Mouse (Mus musculus) CH12.LX (cell line): ENCODE measurements at regions not wholly inside any gene's neighbourhood (a gene's known extent, or its start where the extent isn't known, plus 50 kb on each side); places are given as distances from the start of the nearest gene placed in this dataset.

Experiments used
- DNase-seq: peaks from one replicate; pipeline ENCODE4 v3.0.0-alpha.2; 2013; ENCODE audit errors: extremely low read depth
- H3K27ac ChIP-seq: 2 replicates; pipeline ENCODE4 v1.5.1; 2012; ENCODE audit warnings: low read depth, mild to moderate bottlenecking, control low read depth, moderate library complexity; ENCODE audit not compliant: insufficient read depth
- H3K27me3 ChIP-seq: replicated peaks from 2 replicates; pipeline ENCODE3; 2012; ENCODE audit warnings: inconsistent platforms
- H3K36me3 ChIP-seq, 2 experiments: replicated peaks in 1 of 2; 2 replicates each; pipeline versions ENCODE3 to v1.6.1; 2012; ENCODE audit warnings: inconsistent platforms in 1 of 2, low read length in 1 of 2, mild to moderate bottlenecking in 1 of 2, mixed read lengths in 1 of 2, moderate library complexity in 1 of 2; ENCODE audit not compliant: control insufficient read depth in 1 of 2, insufficient read depth in 1 of 2
- H3K4me1 ChIP-seq, 2 experiments: 2 replicates each; pipeline ENCODE4 v1.6.1; 2012; ENCODE audit warnings: inconsistent platforms in 1 of 2, moderate library complexity in 1 of 2; ENCODE audit not compliant: insufficient read depth in 2 of 2, control insufficient read depth in 1 of 2
- H3K4me2 ChIP-seq: 2 replicates; pipeline ENCODE4 v1.6.1; 2012; ENCODE audit warnings: low read depth, mild to moderate bottlenecking, control low read depth; ENCODE audit not compliant: poor library complexity, insufficient read depth, severe bottlenecking
- H3K4me3 ChIP-seq, 3 experiments: fragments of 150-350 bp in 1 of 3; sonication (generic) in 1 of 3; replicated peaks in 1 of 3; 2 replicates each; pipeline versions ENCODE3 to v1.5.1; 2011 to 2012; ENCODE audit warnings: low read depth in 2 of 3, low read length in 2 of 3, mild to moderate bottlenecking in 2 of 3, moderate library complexity in 2 of 3, control low read depth in 1 of 3, improper control_type of control experiment in 1 of 3, inconsistent platforms in 1 of 3, mixed read lengths in 1 of 3; ENCODE audit not compliant: poor library complexity in 1 of 3
- H3K79me2 ChIP-seq: replicated peaks from 2 replicates; pipeline ENCODE4 v1.6.1; 2012; ENCODE audit warnings: mild to moderate bottlenecking, moderate library complexity; ENCODE audit not compliant: control insufficient read depth, poor library complexity, insufficient read depth, severe bottlenecking; ENCODE audit errors: extremely low read depth
- H3K9ac ChIP-seq: 2 replicates; pipeline ENCODE4 v1.6.1; 2012; ENCODE audit warnings: low read depth, mild to moderate bottlenecking, control low read depth, moderate library complexity; ENCODE audit not compliant: insufficient read depth
- H3K9me3 ChIP-seq: replicated peaks from 2 replicates; pipeline ENCODE3; 2012; ENCODE audit warnings: low read length, inconsistent platforms, mixed read lengths
- CHD1 ChIP-seq: IDR thresholded peaks from 2 replicates; pipeline ENCODE4 v1.6.1; 2012; ENCODE audit warnings: low read depth, low read length, improper control_type of control experiment, inconsistent platforms
- CHD2 ChIP-seq: IDR thresholded peaks from 2 replicates; pipeline ENCODE4 v1.6.1; 2011; ENCODE audit warnings: low read length, improper control_type of control experiment
- CTCF ChIP-seq, 2 experiments: IDR thresholded peaks in 1 of 2; conservative IDR thresholded peaks in 1 of 2; 2 replicates each; pipeline ENCODE4 v1.5.1; 2011 to 2012; ENCODE audit warnings: low read depth in 2 of 2, low read length in 2 of 2, improper control_type of control experiment in 1 of 2, inconsistent platforms in 1 of 2, mild to moderate bottlenecking in 1 of 2, moderate library complexity in 1 of 2
- E2F4 ChIP-seq: IDR thresholded peaks from 2 replicates; pipeline ENCODE4 v1.6.1; 2011; ENCODE audit warnings: low read depth, low read length, improper control_type of control experiment; ENCODE audit not compliant: insufficient replicate concordance
- ETS1 ChIP-seq: conservative IDR thresholded peaks from 2 replicates; pipeline ENCODE4 v1.6.1; 2012; ENCODE audit warnings: low read depth, mild to moderate bottlenecking, inconsistent platforms, low read length, improper control_type of control experiment, moderate library complexity
- GABPA ChIP-seq: IDR thresholded peaks from 2 replicates; pipeline ENCODE4 v1.6.1; 2012; ENCODE audit warnings: low read depth, low read length, improper control_type of control experiment, inconsistent platforms; ENCODE audit not compliant: insufficient replicate concordance
- HCFC1 ChIP-seq: IDR thresholded peaks from 2 replicates; pipeline ENCODE4 v1.6.1; 2012; ENCODE audit warnings: low read depth, mild to moderate bottlenecking, inconsistent platforms, low read length, improper control_type of control experiment
- IRF4 ChIP-seq: IDR thresholded peaks from 2 replicates; pipeline ENCODE4 v1.6.1; 2014; ENCODE audit warnings: low read depth, mild to moderate bottlenecking, inconsistent platforms, low read length, improper control_type of control experiment
- JUN ChIP-seq: IDR thresholded peaks from 2 replicates; pipeline ENCODE4 v1.6.1; 2011; ENCODE audit warnings: low read depth, mild to moderate bottlenecking, low read length, improper control_type of control experiment, moderate library complexity; ENCODE audit not compliant: insufficient read depth
- MAFK ChIP-seq: IDR thresholded peaks from 2 replicates; pipeline ENCODE4 v1.6.1; 2011; ENCODE audit warnings: low read length, improper control_type of control experiment; ENCODE audit not compliant: insufficient replicate concordance
- MAX ChIP-seq: IDR thresholded peaks from 2 replicates; pipeline ENCODE4 v1.6.1; 2011; ENCODE audit warnings: low read length, improper control_type of control experiment
- MEF2A ChIP-seq: IDR thresholded peaks from 2 replicates; pipeline ENCODE4 v1.6.1; 2014; ENCODE audit warnings: low read depth, mild to moderate bottlenecking, inconsistent platforms, low read length, improper control_type of control experiment, borderline replicate concordance
- MXI1 ChIP-seq: IDR thresholded peaks from 2 replicates; pipeline ENCODE4 v1.6.1; 2011; ENCODE audit warnings: mild to moderate bottlenecking, low read depth, low read length, improper control_type of control experiment
- MYC ChIP-seq: IDR thresholded peaks from 2 replicates; pipeline ENCODE4 v1.6.1; 2011; ENCODE audit warnings: low read depth, mild to moderate bottlenecking, improper control_type of control experiment, low read length
- NELFE ChIP-seq: IDR thresholded peaks from 2 replicates; pipeline ENCODE4 v1.6.1; 2011; ENCODE audit warnings: low read depth, low read length, improper control_type of control experiment
- NRF1 ChIP-seq: IDR thresholded peaks from 2 replicates; pipeline ENCODE4 v1.6.1; 2014; ENCODE audit warnings: low read depth, mild to moderate bottlenecking, inconsistent platforms, low read length, improper control_type of control experiment, moderate library complexity
- PAX5 ChIP-seq: IDR thresholded peaks from 2 replicates; pipeline ENCODE4 v1.6.1; 2012; ENCODE audit warnings: low read length, inconsistent platforms, mixed read lengths
- POLR2A ChIP-seq: IDR thresholded peaks from 2 replicates; pipeline ENCODE4 v1.6.1; 2011; ENCODE audit warnings: low read depth, mild to moderate bottlenecking, improper control_type of control experiment, low read length
- SIN3A ChIP-seq: IDR thresholded peaks from 2 replicates; pipeline ENCODE4 v1.6.1; 2012; ENCODE audit warnings: low read length, improper control_type of control experiment, inconsistent platforms
- TCF12 ChIP-seq: IDR thresholded peaks from 2 replicates; pipeline ENCODE4 v1.6.1; 2014; ENCODE audit warnings: low read depth, mild to moderate bottlenecking, inconsistent platforms, low read length, improper control_type of control experiment
- USF2 ChIP-seq: conservative IDR thresholded peaks from 2 replicates; pipeline ENCODE4 v1.6.1; 2011; ENCODE audit warnings: low read depth, low read length, improper control_type of control experiment
- ZKSCAN1 ChIP-seq: IDR thresholded peaks from 2 replicates; pipeline ENCODE4 v1.6.1; 2012; ENCODE audit warnings: low read depth, inconsistent platforms, low read length, improper control_type of control experiment, borderline replicate concordance
- dilution Hi-C: fragments of 300-500 bp; cut with MboI; formaldehyde crosslinking; loops from 2 replicates; pipeline ENCODE4 v1.14.3; 2020; ENCODE audit warnings: low sequenced_read_pairs; ENCODE audit not compliant: extremely low pct_unique_long_range_greater_than_20kb, extremely low pct_ligation_motif_present
- in situ Hi-C: fragments of 300-500 bp; cut with MboI; formaldehyde crosslinking; loops from 3 replicates; pipeline ENCODE4 v1.14.3; 2019; ENCODE audit warnings: low sequenced_read_pairs, low pct_ligation_motif_present, low pct_unique_long_range_greater_than_20kb, mixed read lengths

- Histone ChIP-seq H3K27ac (no peak overlapping the region), H3K4me3 (no peak overlapping the region), H3K4me2 (no peak overlapping the region), H3K36me3 (no peaks in the 10 kb centered on the region), H3K27me3 (no peaks in the 10 kb centered on the region), H3K79me2 (no peaks in the 10 kb centered on the region), H3K9ac (no peak overlapping the region), H3K9me3 (no peaks in the 10 kb centered on the region), H3K4me1 (no peaks in the 10 kb centered on the region)
- TF ChIP-seq MAFK (no peak), JUN (no peak), CHD2 (no peak), NRF1 (no peak), MXI1 (no peak), MYC (no peak), USF2 (no peak), HCFC1 (no peak), CHD1 (no peak)
- dilution Hi-C loops: no loop called here
- DNase-seq: no peak
- in situ Hi-C loops: no loop called here
These were observed 246.3 kb upstream of the Xrcc4 start for GRCm38 (mm10) chr13:90335741-90336037.

GRCm38 (mm10) chr13:90334934-90335740, 245.7 kb upstream of the Xrcc4 start:
- H3K27me3 ChIP-seq: no peaks in the 10 kb centered on the region
- H3K79me2 ChIP-seq: no peaks in the 10 kb centered on the region
- TF ChIP-seq MEF2A (no peak), GABPA (no peak), CTCF (conservative IDR thresholded peaks at IDR 0.05 in 1 of 2, IDR thresholded peaks at IDR 0.05 in 1 of 2; ENCODE audit: low read depth in 2 of 2, low read length in 2 of 2) (no peak), CHD2 (no peak), SIN3A (no peak), ZKSCAN1 (no peak), JUN (no peak), MAX (no peak), IRF4 (no peak), MXI1 (no peak), MAFK (no peak), PAX5 (no peak), MYC (no peak), POLR2A (no peak), TCF12 (no peak), E2F4 (no peak), NELFE (no peak), USF2 (no peak), ETS1 (no peak)
- H3K9me3 ChIP-seq: no peaks in the 10 kb centered on the region
- no peak overlapping the region for H3K4me2 ChIP-seq
- no peaks in the 10 kb centered on the region for H3K4me1 ChIP-seq
- H3K9ac ChIP-seq: no peak overlapping the region
- H3K27ac ChIP-seq: no peak overlapping the region
- H3K4me3 ChIP-seq: no peak overlapping the region
- H3K36me3 ChIP-seq: no peaks in the 10 kb centered on the region
- dilution Hi-C loops: no loop called here
- no peak for DNase-seq
- in situ Hi-C loops: no loop called here
